Mouse (Mus musculus) lung, postnatal 0 days (tissue): ENCODE measurements at regions not wholly inside any gene's neighbourhood (a gene's known extent, or its start where the extent isn't known, plus 50 kb on each side); places are given as distances from the start of the nearest gene placed in this dataset.

Experiments used
- CTCF ChIP-seq: IDR thresholded peaks from 2 replicates; pipeline ENCODE4 v1.5.1; 2016; ENCODE audit warnings: antibody characterized with exemption, mild to moderate bottlenecking
- EP300 ChIP-seq: IDR thresholded peaks from 2 replicates; pipeline ENCODE4 v1.6.1; 2016; ENCODE audit warnings: antibody characterized with exemption, mild to moderate bottlenecking, control low read depth

GRCm38 (mm10) chr15:28645122-28645521 is 441.6 kb downstream of the Dnah5 start:
- no peak for TF ChIP-seq CTCF
- no peak for TF ChIP-seq EP300
